Mouse (Mus musculus) thymus, postnatal 10 days (tissue): ENCODE measurements around the gene Alpl.
A peak's percentile ranks its signal among the peaks of the same experiment; 100 is the strongest.

Experiments
- DNase-seq, 2 experiments: peaks; one replicate each; pipeline ENCODE4 v3.0.0; 2021; ENCODE audit warnings: low spot score in 2 of 2

Alpl gene

GRCm38 (mm10) chr4:137737760-137738159, 58.4 kb downstream of the Alpl start:
- DNase-seq, result no peak

- no peak for DNase-seq
These were observed 59.9 kb downstream of the Alpl start for GRCm38 (mm10) chr4:137736220-137736701.

- DNase-seq, result no peak
These were observed 62.7 kb downstream of the Alpl start for GRCm38 (mm10) chr4:137733459-137733858.

- DNase-seq, result no peak
These were observed 63.2 kb downstream of the Alpl start for GRCm38 (mm10) chr4:137732962-137733361.

GRCm38 (mm10) chr4:137732361-137732760, 63.8 kb downstream of the Alpl start:
- no peak for DNase-seq

- no peak for DNase-seq
These were observed 64.3 kb downstream of the Alpl start for GRCm38 (mm10) chr4:137731891-137732290.

GRCm38 (mm10) chr4:137730757-137731156, 65.4 kb downstream of the Alpl start:
- DNase-seq, result no peak

GRCm38 (mm10) chr4:137730134-137730533, 66.0 kb downstream of the Alpl start:
- DNase-seq, result peak; percentile 34 to 76

GRCm38 (mm10) chr4:137729155-137729855, 66.9 kb downstream of the Alpl start:
- DNase-seq, result no peak

- no peak for DNase-seq
These were observed 67.6 kb downstream of the Alpl start for GRCm38 (mm10) chr4:137728399-137729154.

- peak in 1 of 2 experiments; percentile 20 for DNase-seq
These were observed 68.5 kb downstream of the Alpl start for GRCm38 (mm10) chr4:137727506-137728187.

- DNase-seq, result no peak
These were observed 69.3 kb downstream of the Alpl start for GRCm38 (mm10) chr4:137726739-137727505.

- DNase-seq, result no peak
These were observed 70.5 kb downstream of the Alpl start for GRCm38 (mm10) chr4:137725541-137726145.

GRCm38 (mm10) chr4:137724766-137725165, 71.4 kb downstream of the Alpl start:
- peak; percentile 45 to 74 for DNase-seq

- no peak for DNase-seq
These were observed 72.0 kb downstream of the Alpl start for GRCm38 (mm10) chr4:137724212-137724611.

- DNase-seq, result no peak
These were observed 72.7 kb downstream of the Alpl start for GRCm38 (mm10) chr4:137723527-137723926.

- peak in 1 of 2 experiments; percentile 72 for DNase-seq
These were observed 73.3 kb downstream of the Alpl start for GRCm38 (mm10) chr4:137722692-137723427.

GRCm38 (mm10) chr4:137722230-137722629, 74.0 kb downstream of the Alpl start:
- DNase-seq, result no peak

GRCm38 (mm10) chr4:137721563-137721962, 74.6 kb downstream of the Alpl start:
- DNase-seq, result no peak

GRCm38 (mm10) chr4:137719378-137720077, 76.7 kb downstream of the Alpl start:
- DNase-seq, result no peak
